Mouse (Mus musculus) layer of hippocampus, postnatal 14 days (tissue): Measurements from ENCODE around the gene Ugt1a8. TPM values are rescaled to one million over a fixed set of nuclear protein-coding genes. Genes with fewer than 3 reads are reported as not detected.

Experiments used
- DNase-seq, 2 experiments: peaks; one replicate each; pipeline ENCODE4 v3.0.0; 2021 to 2022; ENCODE audit warnings: low spot score in 2 of 2, mixed read lengths in 1 of 2
- total RNA-seq, 2 experiments: library from RNA; stranded (reverse); gene quantifications; 2 replicates each; pipeline ENCODE4 v1.2.3; 2021

The Ugt1a8 gene
- total RNA-seq, 2 experiments from 2014 or later = not detected

DNA sequence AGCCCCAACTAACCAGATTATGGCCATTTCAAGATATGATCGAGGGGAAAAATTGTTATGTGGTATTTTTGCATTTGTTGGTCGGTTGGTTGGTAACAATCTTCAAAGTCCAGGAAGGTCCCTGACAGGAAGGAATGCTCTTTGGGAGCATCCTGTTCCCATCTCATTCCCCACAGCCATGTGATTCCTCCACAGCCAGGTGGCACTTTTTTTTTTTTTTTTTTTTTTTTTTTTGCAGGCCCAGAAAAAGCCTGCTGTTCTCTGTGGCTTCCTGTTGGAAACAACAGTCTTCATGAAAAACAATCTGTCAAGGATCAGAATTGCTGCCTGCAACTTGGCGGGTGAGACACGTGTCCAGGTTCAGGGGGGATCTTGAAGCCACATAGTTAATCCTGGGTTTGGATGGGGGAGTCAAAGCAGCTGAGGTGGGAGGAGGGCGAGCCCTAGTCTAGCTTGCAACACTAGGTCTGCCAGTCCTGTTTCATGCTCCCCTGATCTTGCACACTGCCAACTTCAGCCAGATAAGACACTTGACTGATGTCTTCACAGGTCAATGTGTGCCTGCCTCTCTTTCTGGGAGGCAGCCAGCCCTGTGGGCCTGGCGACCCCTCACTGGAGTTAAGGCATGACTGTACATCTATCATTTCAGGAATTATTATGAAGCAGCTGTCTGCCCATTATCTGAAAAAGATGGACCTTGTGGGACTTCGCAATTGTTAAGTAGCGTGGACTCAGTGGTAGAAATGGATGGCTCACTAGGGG lies 171.4 kb downstream of the Ugt1a8 start:
- DNase-seq = peak in 1 of 2 experiments; percentile 73

GRCm38 (mm10) chr1:88259643-88260024 lies 172.0 kb downstream of the Ugt1a8 start:
- DNase-seq = no peak

- no peak for DNase-seq
Measured at GRCm38 (mm10) chr1:88260114-88260513, 172.5 kb downstream of the Ugt1a8 start.

DNA sequence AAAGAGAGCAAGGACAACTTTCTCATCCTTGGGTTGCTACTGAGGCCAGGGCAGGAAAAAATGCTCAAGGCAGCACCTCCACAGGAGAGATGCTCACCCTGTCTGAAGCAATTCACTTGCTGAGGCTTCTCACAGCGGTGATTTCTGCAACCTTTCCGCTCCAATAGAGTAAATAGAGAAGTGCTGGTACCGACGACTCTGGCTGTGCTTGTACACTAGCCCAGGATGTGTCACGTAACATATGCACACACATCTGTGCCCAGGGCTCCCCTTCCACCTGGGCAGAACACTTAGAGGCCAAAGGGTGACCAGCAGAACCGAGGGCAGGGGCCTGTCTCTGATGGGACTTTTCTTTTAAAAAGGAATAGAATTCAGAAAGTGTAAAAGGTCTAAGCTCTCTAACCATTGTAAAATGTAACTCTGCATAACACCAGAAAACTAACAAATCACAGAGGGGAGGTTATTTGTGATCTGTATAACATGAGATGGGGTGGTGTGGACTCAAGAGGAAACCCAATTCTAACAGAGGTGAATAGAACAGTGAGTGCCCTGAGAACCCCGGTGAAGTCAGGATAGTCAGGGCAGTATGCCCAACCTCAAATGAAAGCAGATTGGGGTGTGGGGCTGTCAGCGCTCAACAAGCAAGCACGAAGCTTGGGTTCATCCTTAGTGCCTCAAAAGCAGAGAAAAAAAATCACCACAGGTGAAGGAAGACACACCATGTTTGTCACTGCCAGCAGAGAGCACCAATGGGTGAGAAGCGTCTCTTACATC lies 173.2 kb downstream of the Ugt1a8 start:
- no peak for DNase-seq

DNA sequence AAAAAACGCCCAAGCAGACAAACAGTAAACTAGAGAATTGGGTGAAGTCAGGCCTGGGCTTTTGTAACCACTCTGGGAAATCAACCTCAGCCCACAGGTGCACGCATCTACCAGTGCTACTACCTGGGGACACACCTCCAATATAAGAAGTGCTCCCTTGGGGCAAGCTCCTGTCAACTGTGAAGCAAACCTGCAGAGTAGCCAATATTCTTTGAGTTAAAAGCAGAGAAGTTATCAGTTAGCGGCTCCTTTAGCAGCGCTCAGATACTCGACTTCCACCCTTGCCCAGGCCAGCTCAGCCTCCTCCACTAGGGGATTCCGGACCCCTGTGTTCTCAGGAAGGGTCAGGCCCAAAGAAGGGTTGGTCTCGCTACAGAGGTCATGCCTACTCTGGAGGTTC lies 174.1 kb downstream of the Ugt1a8 start:
- DNase-seq = no peak

GRCm38 (mm10) chr1:88262255-88262654 lies 174.6 kb downstream of the Ugt1a8 start:
- no peak for DNase-seq

GRCm38 (mm10) chr1:88262961-88263360 lies 175.3 kb downstream of the Ugt1a8 start:
- DNase-seq = no peak

DNA sequence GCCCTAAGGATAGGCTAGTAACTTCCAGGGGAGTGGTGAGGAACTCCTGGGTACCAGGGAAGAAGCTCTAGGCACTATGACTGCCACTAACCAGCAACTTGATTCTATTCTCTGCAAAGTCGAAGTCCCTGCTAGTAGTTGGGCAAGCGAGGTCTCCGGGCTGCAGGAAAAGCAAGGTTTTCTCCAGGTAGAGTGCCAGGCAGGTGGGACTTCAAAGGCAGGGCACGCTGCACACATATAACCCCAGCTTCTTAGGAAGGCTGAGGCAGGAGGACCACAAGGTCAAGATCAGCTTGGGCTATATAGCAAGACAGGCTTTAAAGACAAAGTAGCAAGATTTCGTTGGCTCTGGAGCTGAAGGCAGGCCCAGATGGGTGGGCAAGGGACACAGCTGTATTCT lies 176.2 kb downstream of the Ugt1a8 start:
- DNase-seq = no peak

GRCm38 (mm10) chr1:88264237-88264868 lies 176.7 kb downstream of the Ugt1a8 start:
- no peak for DNase-seq

DNA sequence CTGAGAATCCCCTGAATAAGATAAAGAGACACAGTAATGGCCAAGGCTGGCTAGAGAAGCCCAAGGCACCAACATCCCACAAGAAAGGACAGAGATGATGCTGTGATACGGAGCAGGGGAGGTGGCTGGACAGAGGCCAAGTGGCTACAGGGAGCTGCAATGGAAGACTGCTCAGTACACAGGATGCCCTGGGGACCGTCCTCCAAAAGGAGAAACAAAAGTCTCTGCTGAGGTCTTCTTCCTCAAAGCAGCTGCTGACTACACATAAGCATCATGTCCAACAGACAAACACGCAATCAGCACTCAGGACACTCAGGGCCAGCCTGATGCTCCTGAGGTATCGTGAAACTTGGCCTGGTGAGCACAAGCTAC lies 177.2 kb downstream of the Ugt1a8 start:
- DNase-seq = no peak

GRCm38 (mm10) chr1:88266123-88266522 lies 178.5 kb downstream of the Ugt1a8 start:
- no peak for DNase-seq

DNA sequence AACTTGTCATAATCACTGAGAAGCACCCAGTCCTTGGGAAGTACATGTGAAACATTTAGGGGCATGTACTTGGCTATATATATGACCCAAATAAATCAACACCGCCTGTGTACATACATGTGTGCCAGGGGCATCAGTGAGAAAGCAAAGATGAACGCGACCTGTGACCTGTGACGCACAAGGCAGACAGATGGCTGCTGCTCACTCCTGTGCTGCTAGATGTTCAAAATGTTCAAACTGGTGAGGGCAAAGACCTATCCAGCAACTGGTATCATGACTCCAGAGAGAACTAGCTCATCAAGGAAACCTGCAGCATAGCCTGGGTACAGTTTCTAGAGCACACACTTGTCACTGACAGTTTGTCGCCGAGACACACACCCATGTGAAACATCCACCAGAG lies 179.9 kb downstream of the Ugt1a8 start:
- DNase-seq = no peak

GRCm38 (mm10) chr1:88268070-88268469 lies 180.5 kb downstream of the Ugt1a8 start:
- DNase-seq = no peak

Other genes with a start within 250 kb of the Ugt1a8 start
- 100 to 1,000 TPM; 124 to 137 TPM for gene Dgkd, start 234.5 kb upstream of the Ugt1a8 start, total RNA-seq
- gene Usp40, start 79.3 kb upstream of the Ugt1a8 start, total RNA-seq = 10 to 100 TPM; 21.2 to 25.3 TPM
- gene Ugt1a10, start 32.4 kb upstream of the Ugt1a8 start, total RNA-seq = not detected
- gene Ugt1a9, start 17.0 kb upstream of the Ugt1a8 start, total RNA-seq = not detected
- gene Ugt1a7c, start 7.2 kb downstream of the Ugt1a8 start, total RNA-seq = under 1 TPM; 0.58 to 0.95 TPM
- under 1 TPM in 1 of 2 experiments, not detected in 1; 0.21 TPM for gene Ugt1a6b, start 15.4 kb downstream of the Ugt1a8 start, total RNA-seq
- under 1 TPM; 0.62 to 0.83 TPM for gene Ugt1a6a, start 47.0 kb downstream of the Ugt1a8 start, total RNA-seq
- gene Ugt1a5, start 78.2 kb downstream of the Ugt1a8 start, total RNA-seq = not detected
- not detected for gene Ugt1a2, start 112.8 kb downstream of the Ugt1a8 start, total RNA-seq
- gene Dnajb3, start 118.0 kb downstream of the Ugt1a8 start, total RNA-seq = 1 to 10 TPM; 1.7 to 3.1 TPM
- gene Ugt1a1, start 124.1 kb downstream of the Ugt1a8 start, total RNA-seq = not detected
- gene Mroh2a, start 139.2 kb downstream of the Ugt1a8 start, total RNA-seq = under 1 TPM; 0.12 to 0.17 TPM
- gene Hjurp, start 189.8 kb downstream of the Ugt1a8 start, total RNA-seq = 10 to 100 TPM; 36.0 to 37.2 TPM
- under 1 TPM; 0.25 to 0.57 TPM for gene Trpm8, start 189.8 kb downstream of the Ugt1a8 start, total RNA-seq